Comparison of ENCODE assay signal across 32 mouse cellular contexts in the genomic region with DNA sequence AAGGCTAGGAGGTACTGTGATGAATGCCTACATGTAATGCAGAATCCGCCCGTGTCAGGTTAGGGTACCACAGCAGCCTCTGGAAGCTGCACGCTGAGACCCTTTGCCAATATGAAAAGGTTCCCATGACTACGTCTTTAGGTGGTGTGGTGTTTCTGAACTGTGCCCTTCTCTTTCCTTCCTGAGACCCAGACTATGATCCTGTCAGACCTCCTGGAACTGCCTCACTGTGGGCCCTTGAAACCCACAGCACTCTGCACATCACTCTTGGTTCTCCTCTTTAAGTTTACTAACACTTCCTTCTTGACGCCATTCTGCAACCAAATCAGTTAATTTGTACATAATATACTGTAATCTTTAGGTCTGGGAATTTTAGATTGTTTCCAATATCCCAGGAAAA. TPM values are rescaled to one million over a fixed set of nuclear protein-coding genes. Genes with fewer than 3 reads are reported as not detected.
DNase-seq lines count a peak whose midpoint lies in the region; ATAC-seq lines count a peak whose summit lies in the region.
"Had no signal": no experiment of that assay in that cellular context is flagged by ENCODE, and none has a peak within 500 bp of the region (broad histone marks: within the 10 kb centered on the region; RNA-seq: fewer than 3 reads in every experiment).

No protein-coding gene starts in this region.

- ATAC-seq in midbrain, embryonic 11.5 days (ENCODE audit: low FRiP score): no peak
- ATAC-seq in midbrain, embryonic 13.5 days: no peak
- ATAC-seq in hematopoietic stem cell, adult 5-6 weeks (replicated peaks in 1 of 2; ENCODE audit: insufficient read depth in 1 of 2, low FRiP score in 2 of 2, low TSS enrichment in 1 of 2, low read depth in 1 of 2, poor library complexity in 2 of 2, severe bottlenecking in 2 of 2): peak; percentile 47 to 59
- 0 out of 2 replicates have a peak, but pooled peaks have one; percentile 21 for ATAC-seq in megakaryocyte-erythroid progenitor cell, adult 5-6 weeks (replicated peaks; ENCODE audit: low FRiP score, low TSS enrichment, poor library complexity, severe bottlenecking)
- ATAC-seq: CD4-positive, CD25-positive, alpha-beta regulatory T cell, adult 4 months; forebrain, embryonic 14.5 days; forebrain, postnatal 0 days; intestine, postnatal 0 days had no signal

- no peaks in the 10 kb centered on the region for H3K27me3 ChIP-seq in midbrain, embryonic 11.5 days (ENCODE audit: control insufficient read depth, insufficient read depth, low read length)
- no peaks in the 10 kb centered on the region for H3K27me3 ChIP-seq in midbrain, embryonic 13.5 days
- H3K27me3 ChIP-seq: embryonic facial prominence, embryonic 12.5 days; embryonic facial prominence, embryonic 15.5 days; heart, embryonic 12.5 days; heart, embryonic 15.5 days; hindbrain, embryonic 12.5 days; hindbrain, embryonic 15.5 days had no signal

- H3K9ac ChIP-seq in midbrain, embryonic 11.5 days (ENCODE audit: low read length): no peak overlapping the region
- no peak overlapping the region for H3K9ac ChIP-seq in midbrain, embryonic 13.5 days (replicated peaks)
- H3K9ac ChIP-seq: embryonic facial prominence, embryonic 12.5 days; embryonic facial prominence, embryonic 15.5 days; forebrain, postnatal 0 days; heart, embryonic 12.5 days; heart, embryonic 15.5 days; hindbrain, embryonic 12.5 days; hindbrain, embryonic 15.5 days had no signal

- DNase-seq in midbrain, embryonic 11.5 days (ENCODE audit: low spot score, missing footprints): peak; percentile 57
- DNase-seq in kidney, postnatal 10 days: no peak
- DNase-seq in heart, adult 11 months: no peak
- DNase-seq: adrenal gland, adult 2 months; adrenal gland, postnatal 14 days; B cell, adult 2 months; cerebellum, adult 11-12 months; cerebellum, adult 8-10 months; cerebellum, postnatal 14 days; forebrain, postnatal 0 days; gastrocnemius, postnatal 25 days; heart, postnatal 14 days; heart, postnatal 4 days had no signal

- H3K9me3 ChIP-seq in midbrain, embryonic 11.5 days (ENCODE audit: control insufficient read depth, low read length): no peaks in the 10 kb centered on the region
- no peaks in the 10 kb centered on the region for H3K9me3 ChIP-seq in midbrain, embryonic 13.5 days
- H3K9me3 ChIP-seq: embryonic facial prominence, embryonic 12.5 days; embryonic facial prominence, embryonic 15.5 days; heart, embryonic 12.5 days; heart, embryonic 15.5 days; hindbrain, embryonic 12.5 days; hindbrain, embryonic 15.5 days had no signal

- H3K4me1 ChIP-seq in midbrain, embryonic 11.5 days (ENCODE audit: control insufficient read depth, insufficient read depth, low read length): no peaks in the 10 kb centered on the region
- no peaks in the 10 kb centered on the region for H3K4me1 ChIP-seq in midbrain, embryonic 13.5 days (replicated peaks)
- H3K4me1 ChIP-seq: embryonic facial prominence, embryonic 12.5 days; embryonic facial prominence, embryonic 15.5 days; heart, embryonic 12.5 days; heart, embryonic 15.5 days; hindbrain, embryonic 15.5 days had no signal

- 93% methylated on average over 5 of the region's 5 CpGs for WGBS in midbrain, embryonic 11.5 days
- 93% methylated on average over 5 of the region's 5 CpGs for WGBS in midbrain, embryonic 13.5 days

- H3K4me2 ChIP-seq in midbrain, embryonic 11.5 days: no peak overlapping the region
- no peak overlapping the region for H3K4me2 ChIP-seq in midbrain, embryonic 13.5 days (replicated peaks)
- H3K4me2 ChIP-seq: embryonic facial prominence, embryonic 12.5 days; embryonic facial prominence, embryonic 15.5 days; heart, embryonic 12.5 days; heart, embryonic 15.5 days; hindbrain, embryonic 12.5 days; hindbrain, embryonic 15.5 days had no signal

- H3K27ac ChIP-seq in midbrain, embryonic 11.5 days (ENCODE audit: low read depth, low read length): no peak overlapping the region
- H3K27ac ChIP-seq in midbrain, embryonic 13.5 days: no peak overlapping the region
- H3K27ac ChIP-seq: embryonic facial prominence, embryonic 12.5 days; embryonic facial prominence, embryonic 15.5 days; heart, embryonic 15.5 days; hindbrain, embryonic 12.5 days; hindbrain, embryonic 15.5 days had no signal

- no peak overlapping the region for H3K4me3 ChIP-seq in midbrain, embryonic 11.5 days (ENCODE audit: low read depth, low read length)
- no peak overlapping the region for H3K4me3 ChIP-seq in midbrain, embryonic 13.5 days (replicated peaks)
- H3K4me3 ChIP-seq: embryonic facial prominence, embryonic 12.5 days; embryonic facial prominence, embryonic 15.5 days; heart, embryonic 12.5 days; heart, embryonic 15.5 days; hindbrain, embryonic 12.5 days; hindbrain, embryonic 15.5 days had no signal

- no peaks in the 10 kb centered on the region for H3K36me3 ChIP-seq in midbrain, embryonic 11.5 days (ENCODE audit: control insufficient read depth, insufficient read depth, low read length)
- H3K36me3 ChIP-seq in midbrain, embryonic 13.5 days: peaks cover 6% of the 10 kb centered on the region; the same call in 1 of the 2 replicates
- H3K36me3 ChIP-seq: embryonic facial prominence, embryonic 12.5 days; embryonic facial prominence, embryonic 15.5 days; heart, embryonic 15.5 days had no signal

RNA-seq across cellular contexts. Expression of a gene that starts 46.2 kb away (rescaled TPM):
- 0.08 TPM in 1 of 2 replicates, not detected in the other for polyA plus RNA-seq in midbrain, embryonic 11.5 days (2014; fragmentation: Nextera tagmentation; extraction: Ambion mirVana)
- polyA plus RNA-seq in midbrain, embryonic 13.5 days (2015; fragmentation: Nextera tagmentation; extraction: Ambion mirVana): 0.09 and 0.26 TPM in 2 replicates
- total RNA-seq in hematopoietic stem cell, adult 5-6 weeks (2017): not detected in 2 replicates
- total RNA-seq in megakaryocyte-erythroid progenitor cell, adult 5-6 weeks (2014; fragmentation: Nextera tagmentation): not detected in 2 replicates
- total RNA-seq in megakaryocyte-erythroid progenitor cell, adult 5-6 weeks (2017): not detected in 2 replicates
- total RNA-seq: adrenal gland, adult 2 months; adrenal gland, postnatal 14 days; adrenal gland, postnatal 4 days; gastrocnemius, adult 8-10 months; gastrocnemius, postnatal 25 days; heart, adult 8-10 months; heart, postnatal 14 days; heart, postnatal 4 days; MEL had no signal
- polyA plus RNA-seq: adrenal gland, adult 2 months; embryonic facial prominence, embryonic 12.5 days; embryonic facial prominence, embryonic 15.5 days; forebrain, embryonic 11.5 days; forebrain, embryonic 14.5 days; forebrain, postnatal 0 days; frontal cortex, adult 2 months; gonadal fat pad, adult 2 months; hindbrain, embryonic 12.5 days had no signal

RNA-seq across cellular contexts. Expression of a gene that starts 58.7 kb away (rescaled TPM):
- polyA plus RNA-seq in midbrain, embryonic 11.5 days (2014; fragmentation: Nextera tagmentation; extraction: Ambion mirVana): 1.1 and 1.4 TPM in 2 replicates
- 3.1 and 3.9 TPM in 2 replicates for polyA plus RNA-seq in midbrain, embryonic 13.5 days (2015; fragmentation: Nextera tagmentation; extraction: Ambion mirVana)
- 4.2 and 5.3 TPM in 2 replicates for total RNA-seq in hematopoietic stem cell, adult 5-6 weeks (2017)
- total RNA-seq in megakaryocyte-erythroid progenitor cell, adult 5-6 weeks (2014; fragmentation: Nextera tagmentation): 9.5 and 14.1 TPM in 2 replicates
- total RNA-seq in megakaryocyte-erythroid progenitor cell, adult 5-6 weeks (2017): 2.9 and 5.5 TPM in 2 replicates

Comparison
In these comparisons a context has a peak if more than half of its experiments do, and no peak if none do; other contexts are left out.
1. ATAC-seq: peak in hematopoietic stem cell, adult 5-6 weeks (2 of 2) and megakaryocyte-erythroid progenitor cell, adult 5-6 weeks (single experiment); none in midbrain, embryonic 11.5 days (single experiment) and midbrain, embryonic 13.5 days (single experiment).